Mouse (Mus musculus): ENCODE results near the gene Atrn.

GRCm38 (mm10) chr2:130992818-130993217, 86.5 kb downstream of the Atrn start:
- TF ChIP-seq E2F4 (IDR thresholded peaks at IDR 0.05; ENCODE audit: insufficient read depth) (no peak), POLR2A (IDR thresholded peaks at IDR 0.05; ENCODE audit: insufficient read length, low read depth) (no peak), POLR2AphosphoS2 (IDR thresholded peaks at IDR 0.05; ENCODE audit: insufficient read length, low read depth) (no peak), MYOD1 (IDR thresholded peaks at IDR 0.05; ENCODE audit: control insufficient read depth in 1 of 3, insufficient read length in 2 of 3, low read depth in 2 of 3) (no peak), TCF3 (IDR thresholded peaks at IDR 0.05; ENCODE audit: insufficient read length, low read depth) (no peak), MAX (IDR thresholded peaks at IDR 0.05; ENCODE audit: low read depth) (no peak)
